Mouse (Mus musculus) embryonic stem cell, embryonic (primary cell): ENCODE measurements around the gene Chd9.

Experiments
- CTCF ChIA-PET, 4 experiments: fragments of 300-600 bp in 2 of 4; fragments of 350-600 bp in 2 of 4; sonication (Branson Sonifier 250); formaldehyde crosslinking; loops; one replicate each; lab custom pipeline; 2022; ENCODE audit warnings: inconsistent platforms in 2 of 4; lab: Charles Lee
- POLR2A ChIA-PET, 4 experiments: fragments of 300-600 bp in 2 of 4; fragments of 350-600 bp in 2 of 4; sonication (Branson Sonifier 250); formaldehyde crosslinking; loops; one replicate each; lab custom pipeline; 2022; ENCODE audit warnings: antibody characterized with exemption in 4 of 4, inconsistent platforms in 1 of 4; lab: Charles Lee

The Chd9 gene

DNA sequence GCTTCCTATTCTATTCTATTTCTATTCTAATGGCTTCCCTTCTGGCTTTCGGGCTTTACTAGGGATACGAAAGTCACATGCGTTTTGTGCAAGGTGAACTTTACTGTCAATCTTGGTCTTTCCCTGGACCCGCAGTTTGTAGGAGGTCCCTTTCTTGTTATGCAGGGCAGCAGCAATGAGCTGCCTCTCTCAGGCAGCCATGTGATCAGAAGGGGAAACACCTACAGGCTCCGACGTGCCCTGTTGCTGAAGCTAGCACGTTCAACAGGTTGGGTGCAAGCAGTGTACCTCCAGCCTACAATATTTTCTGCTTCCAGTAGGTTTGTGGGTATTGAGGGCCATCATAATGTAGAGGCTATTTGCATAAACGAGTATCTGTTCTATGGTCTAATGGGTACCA, 2.8 kb downstream of the Chd9 start:
- ChIA-PET POLR2A (interaction anchor here in 3 of 4 experiments (0.7 to 5.2 kb wide), 36 partner anchors 9 to 1796 kb away, joined by 3 to 35 read pairs (median 4); partner anchors contain the start of gene Gm19935 (in 2 of the 3)), CTCF (interaction anchor here in 3 of 4 experiments (0.6 to 2.1 kb wide), 6 partner anchors 14 to 189 kb away, joined by 3 to 11 read pairs (median 3); no protein-coding TSS in a partner anchor)

DNA sequence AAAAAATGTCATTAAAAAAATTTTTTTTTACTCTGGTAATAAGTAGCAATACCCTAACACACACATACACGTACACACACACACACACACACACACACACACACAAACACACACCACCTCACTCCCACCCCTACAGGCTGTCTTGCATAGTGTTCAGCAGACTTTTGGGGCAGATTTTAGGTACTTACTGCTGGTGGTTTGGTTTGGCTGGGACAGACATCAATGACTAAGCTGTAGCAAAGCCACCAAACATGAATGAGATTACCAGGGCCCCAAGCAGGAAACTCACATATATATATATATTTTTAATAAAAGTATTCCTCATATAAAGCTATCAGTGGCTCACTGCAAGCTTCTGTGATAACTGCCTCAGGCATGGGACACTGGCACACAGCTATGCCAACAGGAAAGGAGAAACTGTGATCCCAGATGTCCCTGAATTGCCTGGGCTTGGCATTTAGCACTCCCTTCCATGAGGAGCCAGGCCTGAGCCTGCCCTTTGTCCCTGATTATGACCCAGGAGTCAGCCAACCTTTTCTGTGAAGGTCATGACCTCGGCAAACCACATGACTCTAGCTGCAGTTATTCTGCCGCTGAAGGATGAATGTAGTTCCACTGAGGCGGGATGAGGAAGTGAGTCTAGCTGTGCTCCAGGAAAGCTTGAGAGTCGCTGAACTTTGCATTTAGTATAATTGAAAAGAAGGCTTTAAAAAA, 4.6 kb downstream of the Chd9 start:
- ChIA-PET CTCF (interaction anchor here in 2 of 4 experiments (0.5 to 2.1 kb wide), 3 partner anchors 16 to 104 kb away, joined by 3 to 11 read pairs (median 5); no protein-coding TSS in a partner anchor), POLR2A (interaction anchor here in 3 of 4 experiments (0.6 to 5.2 kb wide), 31 partner anchors 9 to 1832 kb away, joined by 3 to 30 read pairs (median 4); partner anchors contain the start of genes Fto (in 1 of the 3) and Gm19935 (in 1 of the 3))

DNA sequence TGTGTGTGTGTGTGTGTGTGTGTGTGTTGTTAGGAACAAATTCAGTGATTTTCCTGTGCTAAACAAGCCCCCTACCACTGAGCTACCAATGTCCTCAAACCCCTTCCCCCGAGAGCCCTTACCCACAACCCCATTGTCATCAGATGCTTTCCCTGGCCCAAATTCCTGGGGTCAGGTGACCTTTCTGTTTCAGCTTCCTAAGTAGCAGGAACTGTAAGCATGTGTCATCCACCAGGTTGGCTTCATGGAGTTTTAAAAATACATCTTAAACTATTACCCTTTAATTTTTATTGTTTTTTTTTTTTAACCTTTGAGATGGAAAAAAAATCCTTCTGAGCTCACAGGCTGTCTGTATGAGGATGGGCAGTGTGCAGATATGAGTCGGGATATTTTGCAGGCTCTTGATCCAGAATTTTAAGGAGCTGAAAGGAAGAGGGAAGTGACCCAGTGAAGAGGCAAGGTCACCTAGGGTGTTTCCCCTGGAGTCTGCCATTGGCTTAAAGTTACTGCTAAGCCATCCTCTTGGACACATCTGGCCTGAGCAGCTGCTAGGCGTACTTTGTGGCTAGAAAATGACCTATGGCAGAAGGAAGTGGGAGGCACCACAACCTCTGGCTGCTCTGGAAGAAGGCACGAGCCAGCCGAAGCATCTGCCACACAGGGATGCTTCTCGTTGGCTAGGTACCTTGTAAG, 5.6 kb downstream of the Chd9 start:
- CTCF ChIA-PET, result interaction anchor here in 1 of 4 experiments (0.7 kb wide), 1 partner anchor 321 kb away, joined by 3 read pairs; no protein-coding TSS in a partner anchor
- POLR2A ChIA-PET, result interaction anchor here (0.6 to 2.1 kb wide), 32 partner anchors 8 to 1833 kb away, joined by 3 to 17 read pairs (median 5); partner anchors contain the start of gene Gm19935 (in 1 of the 4)

DNA sequence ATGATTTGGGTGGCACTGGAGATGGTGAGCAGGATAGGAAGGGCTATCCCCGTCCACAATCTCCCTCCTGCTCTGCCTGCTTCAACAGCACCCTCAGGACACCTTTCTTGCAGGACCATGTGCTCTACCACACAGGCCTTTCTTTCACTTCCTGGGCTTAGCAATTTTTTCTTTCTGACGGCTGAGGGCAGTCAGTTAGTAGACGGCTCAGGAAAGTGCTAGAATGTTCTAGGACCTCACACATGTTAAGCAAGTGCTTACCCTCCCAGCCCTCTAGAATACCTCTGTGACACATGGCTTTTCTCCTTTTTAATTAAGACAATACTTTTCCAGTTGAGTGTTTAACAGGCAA, 6.1 kb downstream of the Chd9 start:
- POLR2A ChIA-PET, result interaction anchor here in 3 of 4 experiments (0.6 to 2.1 kb wide), 14 partner anchors 8 to 303 kb away, joined by 3 to 17 read pairs (median 5); no protein-coding TSS in a partner anchor
- CTCF ChIA-PET, result no interaction called here

DNA sequence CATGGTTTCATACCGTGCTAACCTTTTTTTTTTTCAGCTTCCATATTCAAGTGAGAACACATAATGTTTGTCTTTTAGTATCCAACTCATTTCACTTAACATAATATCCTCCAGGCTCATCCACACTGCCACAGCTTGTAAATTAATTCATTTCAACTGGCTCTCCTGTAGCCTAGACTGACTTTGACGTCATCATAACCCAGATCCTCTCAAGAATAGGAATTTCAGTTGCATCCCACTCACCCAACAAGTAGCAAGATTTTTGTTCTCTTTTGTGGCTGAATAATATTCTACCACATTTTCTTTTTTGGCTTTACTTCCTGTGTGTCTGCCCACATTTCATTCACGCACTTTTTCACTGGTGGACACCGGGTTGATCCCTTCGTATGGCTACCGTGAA, 9.3 kb downstream of the Chd9 start:
- ChIA-PET POLR2A (interaction anchor here in 1 of 4 experiments (0.7 kb wide), 1 partner anchor 8 kb away, joined by 3 read pairs; no protein-coding TSS in a partner anchor), CTCF (interaction anchor here in 1 of 4 experiments (0.9 kb wide), 1 partner anchor 9 kb away, joined by 4 read pairs; the partner anchor contains the start of gene Chd9)

DNA sequence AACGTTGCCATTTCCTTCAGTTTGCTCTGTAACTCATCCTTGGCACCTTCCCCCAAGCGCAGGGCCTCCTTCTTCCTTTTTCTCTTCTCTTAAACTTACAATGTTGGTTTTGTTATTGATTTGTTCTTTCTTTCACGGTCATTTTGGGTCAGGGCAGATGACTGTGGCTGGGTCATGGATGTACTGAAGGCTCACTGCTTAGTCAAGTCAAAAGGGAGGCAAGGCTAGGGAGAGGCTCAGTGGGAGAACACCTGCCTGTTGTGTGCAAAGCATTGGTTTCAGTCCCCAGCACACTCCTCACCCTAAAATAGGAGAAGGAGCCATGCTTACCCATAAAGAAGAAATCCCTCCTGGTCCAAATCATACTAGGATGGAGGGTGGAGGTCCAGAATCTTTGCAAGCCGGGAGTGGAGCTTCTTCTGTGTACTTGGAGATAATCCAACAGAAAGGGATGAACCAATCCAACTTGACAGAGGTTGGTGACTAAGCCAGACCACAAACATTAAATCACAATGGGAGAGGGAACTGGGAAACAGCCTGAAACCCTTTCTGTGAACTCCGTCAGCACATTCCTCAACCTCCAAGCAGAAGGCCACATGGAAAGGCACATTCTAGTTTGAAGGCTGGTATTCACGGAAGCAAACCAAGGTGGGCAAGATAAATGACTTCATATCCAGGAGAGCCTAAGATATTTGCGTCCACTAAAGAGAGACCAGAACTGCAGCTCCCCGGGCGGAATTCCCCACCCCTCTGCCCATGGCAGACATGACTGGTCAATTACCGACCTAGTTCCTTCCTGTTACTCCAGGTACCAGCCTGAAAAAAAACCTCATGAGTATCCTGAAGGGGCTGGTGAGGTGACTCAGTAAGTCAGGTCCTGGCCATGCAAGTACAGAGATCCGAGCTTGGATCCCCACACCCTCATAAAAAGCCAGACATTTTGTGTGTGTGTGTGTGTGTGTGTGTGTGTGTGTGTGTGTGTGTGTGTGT, 11.9 kb downstream of the Chd9 start:
- POLR2A ChIA-PET, result interaction anchor here in 3 of 4 experiments (0.9 to 1.8 kb wide), 11 partner anchors 9 to 78 kb away, joined by 3 to 10 read pairs (median 3); partner anchors contain the start of genes Chd9 (in 3 of the 3) and Gm19935 (in 1 of the 3)
- CTCF ChIA-PET, result interaction anchor here in 1 of 4 experiments (1.5 kb wide), 1 partner anchor 12 kb away, joined by 4 read pairs; the partner anchor contains the start of gene Chd9

DNA sequence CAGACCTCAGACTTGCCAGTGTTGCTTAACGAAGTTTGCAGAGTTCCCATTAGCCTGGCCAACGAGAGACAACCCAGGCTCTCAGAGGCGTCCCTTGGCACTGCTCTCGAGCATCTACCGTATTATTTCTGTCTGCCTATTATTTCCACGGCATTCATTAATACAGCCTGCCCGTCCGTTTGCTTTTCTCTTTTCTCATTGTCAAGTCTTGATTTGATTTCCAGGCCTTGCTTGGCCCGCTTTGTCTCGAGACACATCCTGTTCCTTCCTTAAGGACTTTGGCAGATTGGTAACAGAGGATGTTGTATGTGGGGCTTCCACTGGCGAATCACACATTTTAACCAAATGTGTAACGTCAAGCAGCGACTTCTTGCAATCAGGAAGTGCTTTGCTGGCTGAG, 13.2 kb downstream of the Chd9 start:
- CTCF ChIA-PET, result interaction anchor here in 1 of 4 experiments (1.5 kb wide), 1 partner anchor 13 kb away, joined by 4 read pairs; the partner anchor contains the start of gene Chd9
- POLR2A ChIA-PET, result interaction anchor here in 3 of 4 experiments (0.7 to 1.8 kb wide), 9 partner anchors 10 to 77 kb away, joined by 3 to 10 read pairs (median 3); partner anchors contain the start of genes Gm19935 (in 2 of the 3) and Chd9 (in 1 of the 3)

DNA sequence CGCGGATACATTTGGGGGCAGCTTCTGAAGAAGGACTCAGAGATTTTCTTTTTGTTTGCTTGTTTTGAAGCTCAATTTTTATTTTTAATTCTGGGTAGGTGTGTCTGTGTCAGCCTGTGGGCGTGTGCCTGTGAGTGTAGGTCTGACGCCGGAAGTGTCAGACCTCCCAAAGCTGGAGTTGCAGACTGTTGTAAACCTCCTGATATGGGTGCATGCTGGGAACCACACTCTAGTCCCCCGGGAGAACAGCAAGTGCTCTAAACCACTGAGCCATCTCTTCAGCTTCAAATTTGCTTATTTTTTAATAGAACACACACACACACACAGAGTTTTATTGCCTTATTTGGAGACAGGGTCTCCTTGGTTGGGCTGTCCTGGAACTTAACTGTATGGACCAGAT, 15.0 kb downstream of the Chd9 start:
- ChIA-PET CTCF (interaction anchor here in 3 of 4 experiments (0.6 to 1.4 kb wide), 4 partner anchors 25 to 94 kb away, joined by 3 to 5 read pairs (median 3); no protein-coding TSS in a partner anchor), POLR2A (interaction anchor here in 2 of 4 experiments (0.6 to 1.8 kb wide), 9 partner anchors 10 to 160 kb away, joined by 3 to 11 read pairs (median 4); partner anchors contain the start of gene Chd9 (in 1 of the 2))

DNA sequence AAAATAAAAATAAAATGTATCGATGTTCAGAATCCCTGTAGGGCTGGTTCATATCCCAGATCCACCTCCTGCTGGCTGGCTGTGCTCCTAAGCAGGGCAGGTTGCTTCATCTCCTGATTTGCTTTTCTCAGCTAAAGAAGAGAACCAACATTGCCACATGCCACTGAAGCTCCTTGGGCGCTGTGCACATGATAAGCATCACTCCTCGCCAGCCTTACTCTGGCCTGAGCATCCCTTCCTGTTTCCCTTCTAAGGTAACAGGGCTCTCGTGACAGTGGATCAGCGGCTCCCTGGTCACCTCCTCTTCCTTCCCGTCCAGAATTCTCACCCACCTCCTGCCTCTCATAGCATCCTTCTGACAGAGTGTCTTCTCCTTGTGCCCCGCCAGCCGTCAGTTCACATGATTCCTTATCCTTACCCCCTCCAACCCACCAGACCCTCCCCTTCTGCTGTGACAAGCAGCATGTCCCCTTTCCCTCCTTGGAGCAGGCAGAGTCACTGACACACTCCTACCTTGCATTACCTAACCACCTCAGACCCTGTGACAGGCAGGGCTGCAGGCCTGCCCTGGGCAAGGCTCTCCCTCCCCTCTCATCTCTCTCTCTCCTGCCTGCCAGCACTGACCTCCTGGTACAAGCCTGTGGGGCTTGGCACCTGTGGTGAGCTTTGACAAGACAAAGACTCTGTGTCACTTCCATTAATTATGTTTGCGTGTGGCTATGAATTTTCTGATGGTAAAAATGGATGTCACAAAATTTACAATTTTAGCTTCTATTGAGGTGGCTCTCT, 16.2 kb downstream of the Chd9 start:
- CTCF ChIA-PET, result interaction anchor here in 1 of 4 experiments (0.6 kb wide), 1 partner anchor 14 kb away, joined by 4 read pairs; no protein-coding TSS in a partner anchor
- POLR2A ChIA-PET, result interaction anchor here in 1 of 4 experiments (2.3 kb wide), 1 partner anchor 15 kb away, joined by 6 read pairs; no protein-coding TSS in a partner anchor

DNA sequence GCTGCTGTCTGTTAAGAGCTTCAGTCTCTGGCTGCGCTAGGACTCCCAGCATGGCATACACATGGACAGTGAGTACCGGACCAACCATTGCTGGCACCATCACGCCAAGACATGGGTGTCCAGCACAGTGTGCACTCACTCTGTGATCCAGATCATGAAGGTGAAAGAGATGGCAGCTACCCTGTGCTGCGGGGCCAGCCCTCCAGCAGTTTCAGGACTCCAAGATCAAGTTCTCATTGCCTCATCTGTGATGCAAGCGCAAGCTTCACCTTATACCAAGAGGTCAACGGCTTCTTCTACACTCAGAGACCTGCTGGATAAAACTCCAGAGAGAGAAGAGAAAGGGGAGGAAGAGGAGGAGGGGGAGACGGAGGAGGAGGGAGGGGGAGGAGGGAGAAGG, 19.8 kb downstream of the Chd9 start:
- ChIA-PET CTCF (interaction anchor here in 3 of 4 experiments (0.7 to 1.4 kb wide), 5 partner anchors 14 to 135 kb away, joined by 3 to 11 read pairs (median 3); partner anchors contain the start of gene Chd9 (in 1 of the 3)), POLR2A (interaction anchor here (0.5 to 1.4 kb wide), 8 partner anchors 9 to 314 kb away, joined by 3 to 8 read pairs (median 4); no protein-coding TSS in a partner anchor)

DNA sequence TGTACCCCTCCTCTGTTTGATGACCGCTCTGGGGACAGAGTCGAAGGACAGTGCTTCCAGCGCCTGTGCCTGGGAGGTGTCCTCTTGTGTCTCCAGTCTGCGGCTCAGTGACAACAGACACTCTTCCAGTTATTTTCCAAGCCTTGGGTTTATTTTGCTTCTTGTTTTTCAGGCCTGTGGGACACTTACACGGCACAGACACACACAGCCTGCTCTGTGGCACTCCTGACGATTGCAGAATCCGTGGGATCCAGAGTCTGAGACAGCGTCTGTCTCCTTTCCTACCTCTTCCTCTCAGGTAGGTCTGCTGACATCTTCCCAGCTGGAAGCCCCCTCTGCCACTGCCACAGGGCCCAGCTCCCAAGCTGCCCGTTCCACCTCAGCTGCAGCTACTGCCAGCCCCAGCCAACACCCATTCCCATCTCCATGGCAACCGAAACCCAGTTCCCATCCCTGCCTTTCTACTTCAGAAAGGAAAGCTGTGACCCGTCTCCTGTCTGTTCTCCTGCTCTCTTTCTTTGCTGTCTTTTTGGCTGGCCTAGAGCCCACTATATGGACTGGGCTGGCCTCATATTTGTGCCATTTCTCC, 21.4 kb downstream of the Chd9 start:
- CTCF ChIA-PET, result interaction anchor here in 1 of 4 experiments (1.8 kb wide), 1 partner anchor 35 kb away, joined by 3 read pairs; no protein-coding TSS in a partner anchor
- POLR2A ChIA-PET, result interaction anchor here in 2 of 4 experiments (0.6 to 1.7 kb wide), 6 partner anchors 13 to 406 kb away, joined by 3 to 5 read pairs (median 4); partner anchors contain the start of gene Chd9 (in 1 of the 2)

DNA sequence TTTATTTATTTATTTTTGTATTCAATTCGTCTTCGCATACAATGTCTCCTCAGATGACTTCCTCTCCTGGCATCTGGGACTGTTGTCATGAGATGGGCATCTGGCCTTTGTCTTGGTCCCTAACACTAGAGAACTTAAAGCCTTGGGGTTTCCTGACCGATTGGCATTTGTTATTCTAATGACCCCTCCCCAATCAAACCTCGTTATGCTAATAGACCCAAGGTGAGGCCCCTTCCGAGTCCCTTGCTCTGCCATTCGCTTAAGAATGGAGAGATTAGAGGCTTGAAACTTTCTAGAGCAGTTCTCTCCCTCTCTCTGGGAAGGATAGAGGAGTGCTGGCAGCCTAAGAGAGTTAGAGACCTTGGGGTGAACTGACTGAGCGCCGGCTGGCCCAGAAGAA, 23.4 kb downstream of the Chd9 start:
- CTCF ChIA-PET, result interaction anchor here in 1 of 4 experiments (0.5 kb wide), 1 partner anchor 169 kb away, joined by 3 read pairs; no protein-coding TSS in a partner anchor
- POLR2A ChIA-PET, result interaction anchor here in 2 of 4 experiments (0.8 to 1.5 kb wide), 4 partner anchors 18 to 25 kb away, joined by 3 to 4 read pairs (median 4); partner anchors contain the start of gene Chd9 (in 1 of the 2)

DNA sequence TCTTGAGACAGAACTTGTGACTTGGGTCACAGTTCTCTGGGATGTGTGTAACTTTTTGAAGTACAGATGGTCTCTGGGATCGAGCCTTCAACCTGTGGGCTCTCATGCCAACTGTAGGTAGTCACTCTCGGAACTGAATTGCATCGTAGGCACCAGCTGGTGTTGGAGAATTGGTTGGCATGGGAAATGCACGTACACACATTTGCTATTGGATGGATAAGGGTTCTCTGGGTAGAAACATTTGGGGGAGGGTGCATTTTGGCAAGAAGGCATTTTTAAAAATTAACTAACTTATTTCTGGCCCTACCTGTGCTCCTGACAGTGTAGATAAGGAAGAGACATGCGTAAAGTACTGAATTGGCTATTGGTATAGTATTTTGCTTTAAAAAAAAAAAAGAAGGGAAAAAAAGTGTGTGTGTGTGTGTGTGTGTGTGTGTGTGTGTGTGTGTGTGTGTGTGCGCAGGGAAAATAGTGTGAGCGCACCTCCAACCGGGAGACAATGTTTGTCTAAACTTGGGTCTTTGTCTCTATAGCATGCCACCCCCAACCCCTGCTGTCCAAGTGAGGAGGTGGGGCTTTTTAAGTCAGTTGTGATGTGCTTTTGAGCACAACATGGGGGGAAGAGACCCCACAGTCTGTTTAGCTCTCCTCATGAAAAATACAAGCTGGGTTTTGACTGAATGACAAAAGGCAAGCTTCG, 26.0 kb downstream of the Chd9 start:
- ChIA-PET POLR2A (interaction anchor here (0.6 to 1.4 kb wide), 8 partner anchors 16 to 516 kb away, joined by 3 to 8 read pairs (median 4); partner anchors contain the start of gene Chd9 (in 1 of the 4)), CTCF (no interaction called here)

DNA sequence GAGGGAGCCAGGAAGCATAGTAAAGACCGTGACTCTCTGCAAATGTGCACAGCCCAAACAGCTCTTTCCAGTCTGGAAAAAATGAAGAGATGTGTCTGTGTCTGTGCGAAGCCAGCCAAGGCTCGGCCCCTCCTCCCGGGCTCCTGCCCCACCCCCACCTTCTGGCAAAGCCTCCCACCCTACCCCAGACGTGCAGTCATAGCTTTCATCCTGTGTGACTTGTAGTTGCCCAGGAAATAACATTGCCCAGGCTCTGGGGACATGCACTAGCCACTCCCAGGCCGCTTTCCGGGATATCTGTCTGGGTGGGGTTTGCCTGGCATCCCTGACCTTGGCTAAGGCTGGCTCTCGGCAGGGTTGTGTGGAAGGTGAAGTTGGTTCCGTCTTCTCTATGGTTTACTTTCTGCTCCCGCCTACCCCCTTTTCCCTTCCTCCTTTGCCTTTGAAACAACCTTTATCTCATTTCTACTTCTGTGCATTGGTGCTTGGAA, 26.6 kb downstream of the Chd9 start:
- ChIA-PET POLR2A (interaction anchor here (0.6 to 1.4 kb wide), 9 partner anchors 15 to 591 kb away, joined by 3 to 8 read pairs (median 4); partner anchors contain the start of gene Chd9 (in 1 of the 4)), CTCF (no interaction called here)
